Mouse (Mus musculus) liver, embryonic 14.5 days (tissue): Measurements from ENCODE around the gene Sbno2. TPM values are rescaled to one million over a fixed set of nuclear protein-coding genes. Genes with fewer than 3 reads are reported as not detected.
A peak's percentile ranks its signal among the peaks of the same experiment; 100 is the strongest.

Experiments
- ATAC-seq: fragments of 200-750 bp; cut with Nextera tagmentation; 2 replicates; pipeline ENCODE4 v1.8.0; 2017; ENCODE audit warnings: moderate number of reproducible peaks, mild to moderate bottlenecking, moderate library complexity; ENCODE audit not compliant: insufficient read depth
- DNase-seq, 3 experiments: peaks; one replicate each; pipeline ENCODE4 v3.0.0-alpha.2; 2012 to 2013; ENCODE audit warnings: low read depth in 3 of 3, low spot score in 3 of 3
- H3K27ac ChIP-seq: fragments of 300-500 bp; sonication (generic); 2 replicates; pipeline ENCODE4 v1.5.1; 2014; ENCODE audit warnings: moderate library complexity, mild to moderate bottlenecking, control low read depth, inconsistent platforms
- H3K27me3 ChIP-seq: fragments of 300-500 bp; sonication (generic); 2 replicates; pipeline ENCODE4 v1.6.1; 2014; ENCODE audit warnings: mild to moderate bottlenecking, low read length, moderate library complexity; ENCODE audit not compliant: control insufficient read depth, insufficient read depth
- H3K36me3 ChIP-seq: fragments of 300-500 bp; sonication (generic); replicated peaks from 2 replicates; pipeline ENCODE4 v1.6.1; 2014; ENCODE audit warnings: low read depth; ENCODE audit not compliant: control insufficient read depth, insufficient read depth
- H3K4me1 ChIP-seq, 2 experiments: fragments of 200-500 bp in 1 of 2; fragments of 300-500 bp in 1 of 2; sonication (generic) in 1 of 2; replicated peaks; 2 replicates each; pipeline ENCODE4 v1.6.1; 2012 to 2014; ENCODE audit warnings: antibody characterized with exemption in 1 of 2, inconsistent platforms in 1 of 2, low read length in 1 of 2; ENCODE audit not compliant: control insufficient read depth in 2 of 2, insufficient read depth in 2 of 2
- H3K4me2 ChIP-seq: fragments of 300-500 bp; sonication (generic); 2 replicates; pipeline ENCODE4 v1.6.1; 2014; ENCODE audit warnings: low read depth, mild to moderate bottlenecking, control low read depth, moderate library complexity
- H3K4me3 ChIP-seq, 2 experiments: fragments of 200-500 bp in 1 of 2; fragments of 300-500 bp in 1 of 2; sonication (generic) in 1 of 2; 2 replicates each; pipeline ENCODE4 v1.5.1; 2012 to 2014; ENCODE audit warnings: low read depth in 2 of 2, low read length in 2 of 2, mild to moderate bottlenecking in 2 of 2, control low read depth in 1 of 2, inconsistent platforms in 1 of 2, moderate library complexity in 1 of 2; ENCODE audit not compliant: insufficient read depth in 1 of 2
- H3K9ac ChIP-seq: fragments of 300-500 bp; sonication (generic); replicated peaks from 2 replicates; pipeline ENCODE4 v1.6.1; 2014; ENCODE audit warnings: mild to moderate bottlenecking, control low read depth, moderate library complexity
- H3K9me3 ChIP-seq: fragments of 300-500 bp; sonication (generic); 2 replicates; pipeline ENCODE4 v1.6.1; 2016; ENCODE audit warnings: low read length, mixed read lengths; ENCODE audit not compliant: control insufficient read depth
- CTCF ChIP-seq: IDR thresholded peaks from 2 replicates; pipeline ENCODE4 v1.5.1; 2016; ENCODE audit warnings: antibody characterized with exemption, low read depth, control low read depth
- EP300 ChIP-seq: IDR thresholded peaks from 2 replicates; pipeline ENCODE4 v1.6.1; 2016; ENCODE audit warnings: antibody characterized with exemption, low read depth
- WGBS: fragments of 180-500 bp; shearing (Covaris S2); extraction: QIAGEN DNeasy Blood & Tissue Kit; methylation state at CpG from one replicate; pipeline ENCODE4 v1.1.7; 2014; ENCODE audit not compliant: insufficient replicate concordance; 5-methylcytosine and 5-hydroxymethylcytosine counted together
- polyA plus RNA-seq, 2 experiments: library from polyadenylated mRNA; depleted of rRNA in 1 of 2; stranded (reverse) in 1 of 2; unstranded in 1 of 2; fragments of >200 nt; fragmentation: Nextera tagmentation in 1 of 2; extraction: Ambion mirVana in 1 of 2; gene quantifications; 2 replicates each; pipeline versions ENCODE4 v1.2.1 to v1.2.3; 2012 to 2014

Gene Sbno2
- polyA plus RNA-seq, 2 experiments: 6.6 to 10.0 TPM

DNA sequence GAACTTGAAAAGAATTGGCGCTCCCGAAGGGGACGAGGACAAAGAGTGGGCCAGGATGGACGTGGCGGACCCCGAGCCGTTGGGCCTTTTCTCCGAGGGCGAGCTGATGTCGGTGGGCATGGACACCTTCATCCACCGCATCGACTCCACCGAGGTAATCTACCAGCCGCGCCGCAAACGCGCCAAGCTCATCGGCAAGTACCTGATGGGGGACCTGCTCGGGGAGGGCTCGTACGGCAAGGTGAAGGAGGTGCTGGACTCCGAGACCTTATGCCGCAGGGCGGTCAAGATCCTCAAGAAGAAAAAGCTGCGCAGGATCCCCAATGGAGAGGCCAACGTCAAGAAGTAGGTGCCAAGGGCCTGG, 11.2 kb upstream of the Sbno2 start:
- H3K9ac ChIP-seq: peak overlapping the region; percentile 99
- H3K27me3 ChIP-seq: no peaks in the 10 kb centered on the region
- peaks cover 19 to 31% of the 10 kb centered on the region in 2 experiments for H3K4me1 ChIP-seq
- no peaks in the 10 kb centered on the region for H3K9me3 ChIP-seq
- no peak for DNase-seq
- peak overlapping the region; percentile 85 to 97 for H3K4me3 ChIP-seq
- no peak for ATAC-seq
- H3K36me3 ChIP-seq: peaks cover 42% of the 10 kb centered on the region
- TF ChIP-seq EP300: no peak
- no peak for TF ChIP-seq CTCF
- H3K27ac ChIP-seq: peak overlapping the region; percentile 69
- peak overlapping the region; percentile 81 for H3K4me2 ChIP-seq
- under 1% methylated on average over 27 of the region's 27 CpGs for WGBS

DNA sequence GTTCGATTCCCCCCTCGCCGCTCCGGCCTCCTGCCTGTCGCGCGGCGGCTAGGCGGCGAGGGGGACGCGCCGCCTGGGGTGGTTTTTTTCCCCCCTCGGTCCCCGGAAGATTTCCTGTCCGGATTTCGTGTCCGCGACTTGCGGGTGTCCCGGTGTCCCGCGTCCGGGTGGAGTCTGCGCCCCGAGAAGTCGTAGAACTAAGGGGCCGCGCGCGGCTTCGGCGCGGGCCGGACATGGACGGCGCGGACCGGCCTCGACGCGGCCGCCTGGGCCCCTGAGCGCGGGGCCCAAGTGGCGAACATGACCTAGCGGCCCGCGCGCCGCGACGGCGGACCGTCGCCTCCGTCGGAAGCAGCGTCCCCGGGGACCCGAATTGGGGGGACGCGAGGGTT, 10.6 kb upstream of the Sbno2 start:
- no peaks in the 10 kb centered on the region for H3K27me3 ChIP-seq
- peak; percentile 15; the same call in 1 of the 2 replicates for ATAC-seq
- WGBS: under 1% methylated on average over 63 of the region's 63 CpGs
- H3K36me3 ChIP-seq: peaks cover 36% of the 10 kb centered on the region
- H3K4me1 ChIP-seq: peaks cover 19 to 31% of the 10 kb centered on the region in 2 experiments
- DNase-seq: no peak
- H3K4me3 ChIP-seq: peak overlapping the region; percentile 85 to 97
- peak overlapping the region; percentile 69 for H3K27ac ChIP-seq
- no peaks in the 10 kb centered on the region for H3K9me3 ChIP-seq
- TF ChIP-seq EP300 (no peak), CTCF (no peak)
- H3K4me2 ChIP-seq: peak overlapping the region; percentile 81
- H3K9ac ChIP-seq: peak overlapping the region; percentile 99

DNA sequence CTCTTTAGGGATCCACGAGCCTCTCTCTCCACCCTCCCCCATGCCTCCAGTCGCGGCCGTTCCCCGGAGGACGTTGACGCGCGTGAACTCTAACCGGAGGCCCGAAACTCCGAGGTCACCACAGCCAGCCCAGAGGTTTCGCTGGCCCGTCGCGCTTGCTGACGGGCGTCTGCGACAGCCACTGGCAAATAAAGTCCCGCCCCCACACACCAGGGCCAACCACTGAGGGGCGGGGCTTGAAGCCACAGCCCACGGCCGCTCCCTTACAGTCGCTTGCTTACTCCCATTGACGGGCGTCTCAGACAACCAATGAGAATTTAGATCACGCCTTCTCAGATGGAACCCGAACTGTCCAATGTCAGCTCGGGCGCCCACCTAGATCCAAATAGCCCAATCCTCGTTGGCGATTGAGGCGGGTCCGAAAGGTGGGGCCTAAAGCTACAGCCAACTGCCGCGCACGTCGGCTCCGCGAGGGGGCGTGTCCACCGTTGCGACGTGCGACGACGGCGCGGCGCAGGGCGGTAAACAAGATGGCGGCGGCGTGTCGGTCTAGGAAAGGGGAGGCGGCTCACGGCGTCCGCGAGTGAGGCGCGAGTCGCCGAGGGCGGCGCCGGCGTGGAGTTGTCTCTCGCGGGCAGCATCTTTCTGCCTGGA, 10.0 kb upstream of the Sbno2 start, which contains the start of gene Stk11:
Stk11 (plus strand) TSS at position 514 of the 654 bp plus-strand sequence.
- H3K27ac ChIP-seq: peak within 1 kb of the TSS; percentile 91
- peak within 1 kb of the TSS; percentile 85 to 97 for H3K4me3 ChIP-seq
- no peaks in the 10 kb centered on the region for H3K9me3 ChIP-seq
- peaks cover 19 to 29% of the 10 kb centered on the region in 2 experiments for H3K4me1 ChIP-seq
- peaks cover 30% of the 10 kb centered on the region for H3K36me3 ChIP-seq
- peak within 1 kb of the TSS; percentile 99 for H3K9ac ChIP-seq
- H3K27me3 ChIP-seq: no peaks in the 10 kb centered on the region
- TF ChIP-seq CTCF (peak; percentile 40), EP300 (0 out of 2 replicates have a peak, but pooled peaks have one; percentile 3)
- ATAC-seq (peak; percentile 93), DNase-seq (peak; percentile 100)
- under 1% methylated on average over 70 of the region's 70 CpGs for WGBS
- peak within 1 kb of the TSS; percentile 81 for H3K4me2 ChIP-seq

DNA sequence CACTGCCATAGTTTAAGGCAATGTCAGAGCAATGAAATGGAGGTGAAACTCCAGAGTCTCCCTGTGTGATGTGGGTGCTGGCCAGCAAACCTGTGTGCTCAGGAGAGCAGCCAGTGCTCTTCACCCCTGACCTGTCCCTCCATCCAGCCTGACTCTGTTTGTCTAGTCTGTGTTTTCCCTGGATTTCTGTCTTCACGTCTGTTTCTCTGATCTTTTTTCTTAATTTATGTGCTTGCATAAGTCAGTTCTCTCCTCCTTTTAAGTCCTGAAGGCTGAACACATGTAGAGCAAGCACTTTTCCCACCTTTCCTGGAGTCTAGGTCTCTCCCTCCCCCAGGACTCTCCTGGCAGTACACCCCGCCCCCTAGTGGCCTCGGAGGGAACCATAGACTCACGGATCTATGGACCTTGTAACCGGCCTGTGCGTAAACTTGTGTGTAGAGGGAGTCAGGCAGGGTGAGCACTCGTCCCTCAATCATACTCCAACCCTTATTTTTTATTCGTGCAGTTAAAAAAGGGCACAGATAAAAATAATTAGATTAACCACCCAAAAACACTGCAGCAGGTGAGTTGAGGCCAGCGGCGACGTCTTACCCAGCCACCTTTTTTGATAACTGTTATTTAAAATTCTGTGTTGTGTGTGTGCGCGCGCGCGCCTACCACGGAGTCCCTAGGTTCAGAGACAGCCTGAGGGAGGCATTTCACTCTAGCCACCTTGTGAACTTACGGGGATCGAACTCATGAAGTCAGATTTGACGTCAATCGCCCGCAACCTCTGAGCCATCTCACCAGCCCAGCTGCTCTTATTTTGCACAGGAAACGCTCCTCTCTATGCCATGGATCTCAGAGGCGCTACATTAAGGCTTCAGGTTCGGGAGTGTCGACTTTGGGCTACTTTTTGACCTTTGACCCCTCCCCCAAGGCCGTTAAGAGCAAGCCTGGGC, 9.2 kb upstream of the Sbno2 start:
- Histone ChIP-seq H3K27me3 (no peaks in the 10 kb centered on the region), H3K27ac (peak overlapping the region; percentile 91), H3K9me3 (no peaks in the 10 kb centered on the region), H3K9ac (peak overlapping the region; percentile 81), H3K4me3 (peak overlapping the region; percentile 67 to 70), H3K4me2 (peak overlapping the region; percentile 79), H3K4me1 (peaks cover 19 to 25% of the 10 kb centered on the region in 2 experiments), H3K36me3 (peaks cover 22% of the 10 kb centered on the region)
- TF ChIP-seq EP300 (0 out of 2 replicates have a peak, but pooled peaks have one; percentile 26), CTCF (peak; percentile 99)
- WGBS: under 1% methylated on average over 27 of the region's 27 CpGs
- ATAC-seq (peak; percentile 47), DNase-seq (peak; percentile 88 to 92 (median 89))
